Mouse (Mus musculus) testis, adult 2 months (tissue): ENCODE data around the gene C1qb.

Experiments used
- CTCF ChIP-seq: fragments of 200-500 bp; IDR thresholded peaks from 2 replicates; pipeline ENCODE4 v1.5.1; 2012; ENCODE audit warnings: low read depth, mild to moderate bottlenecking, inconsistent platforms, low read length, moderate library complexity; ENCODE audit not compliant: control insufficient read depth, insufficient read depth, insufficient replicate concordance
- POLR2A ChIP-seq: fragments of 200-500 bp; IDR thresholded peaks from 2 replicates; pipeline ENCODE4 v1.6.1; 2012; ENCODE audit warnings: low read depth, mild to moderate bottlenecking, inconsistent platforms, low read length, moderate library complexity; ENCODE audit not compliant: control insufficient read depth

DNA sequence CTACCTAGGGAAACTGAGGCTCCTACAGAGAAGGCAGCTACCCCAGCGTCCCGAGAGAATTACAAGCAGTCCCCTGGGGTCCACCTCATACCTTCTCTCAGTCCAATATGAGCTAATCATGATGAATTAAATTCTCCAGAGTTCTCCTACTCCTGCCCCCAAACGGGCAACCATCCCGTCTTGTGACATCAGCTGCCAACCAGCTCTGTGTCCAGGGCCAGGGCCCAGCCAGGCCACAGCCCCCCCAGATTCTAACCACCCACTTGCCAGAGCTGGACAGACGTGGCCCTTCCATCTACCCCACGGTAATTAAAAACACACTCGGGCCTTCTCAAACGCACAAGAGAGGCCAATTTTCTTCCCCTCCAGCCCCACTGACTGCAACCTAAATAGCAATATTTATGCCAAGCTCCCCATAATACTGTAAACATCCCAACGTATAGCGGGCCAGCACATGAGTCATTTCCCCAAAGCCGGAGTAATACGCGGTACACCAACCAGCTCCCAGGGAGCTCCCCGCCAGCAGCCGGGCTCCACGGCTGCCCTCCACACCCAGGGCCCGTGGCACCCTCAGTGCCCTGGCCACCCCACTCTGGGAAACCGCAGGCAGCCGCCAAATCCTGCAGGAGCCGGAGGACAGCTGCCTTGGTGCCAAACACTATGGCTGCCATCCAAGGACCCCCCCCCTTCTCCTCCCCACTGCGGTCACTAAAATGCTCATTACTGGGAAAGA is 52.2 kb downstream of the C1qb start:
- TF ChIP-seq CTCF (no peak), POLR2A (no peak)
